Mouse (Mus musculus): ENCODE results near the gene Dscam.

GRCm38 (mm10) chr16:97003965-97004364 lies 166.6 kb downstream of the Dscam start:
- TF ChIP-seq POLR2A (IDR thresholded peaks at IDR 0.05; ENCODE audit: extremely low read depth, insufficient read depth, low read length) (no peak), CTCF (IDR thresholded peaks at IDR 0.05; ENCODE audit: low read depth, low read length) (no peak)
